Mouse (Mus musculus) cerebellum, adult 11-12 months (tissue): ENCODE measurements at regions not wholly inside any gene's neighbourhood (a gene's known extent, or its start where the extent isn't known, plus 50 kb on each side); places are given as distances from the start of the nearest gene placed in this dataset.

ENCODE experiments used
- DNase-seq: peaks from one replicate; pipeline ENCODE4 v3.0.0; 2022

- DNase-seq: no peak
Observed at GRCm38 (mm10) chr9:59232682-59233081, 58.7 kb upstream of the Adpgk start.

- DNase-seq: no peak
Observed at GRCm38 (mm10) chr9:59231947-59232346, 59.4 kb upstream of the Adpgk start.

- DNase-seq: no peak
Observed at GRCm38 (mm10) chr9:59231186-59231585, 60.2 kb upstream of the Adpgk start.

GRCm38 (mm10) chr9:59230161-59230560 is 61.2 kb upstream of the Adpgk start:
- DNase-seq: no peak

GRCm38 (mm10) chr9:59227948-59228347 is 63.4 kb upstream of the Adpgk start:
- DNase-seq: no peak

GRCm38 (mm10) chr9:59226361-59226760 is 65.0 kb upstream of the Adpgk start:
- DNase-seq: no peak

- no peak for DNase-seq
Observed at GRCm38 (mm10) chr9:59219277-59219676, 72.1 kb upstream of the Adpgk start.

- no peak for DNase-seq
Observed at GRCm38 (mm10) chr9:59202654-59203514, 88.5 kb upstream of the Adpgk start.

GRCm38 (mm10) chr9:59199495-59200196 is 91.7 kb upstream of the Adpgk start:
- DNase-seq: no peak

- no peak for DNase-seq
Observed at GRCm38 (mm10) chr9:59198221-59198875, 93.0 kb upstream of the Adpgk start.

- peak; percentile 72 for DNase-seq
Observed at GRCm38 (mm10) chr9:59197506-59197905, 93.9 kb upstream of the Adpgk start.

- DNase-seq: no peak
Observed at GRCm38 (mm10) chr9:59193971-59194370, 97.4 kb upstream of the Adpgk start.

- peak; percentile 67 for DNase-seq
Observed at GRCm38 (mm10) chr9:59189141-59189540, 102.2 kb upstream of the Adpgk start.

- DNase-seq: no peak
Observed at GRCm38 (mm10) chr9:59188411-59188810, 102.9 kb upstream of the Adpgk start.

- no peak for DNase-seq
Observed at GRCm38 (mm10) chr9:59186326-59186725, 105.0 kb upstream of the Adpgk start.

- DNase-seq: no peak
Observed at GRCm38 (mm10) chr9:59184089-59184488, 107.3 kb upstream of the Adpgk start.

- DNase-seq: no peak
Observed at GRCm38 (mm10) chr9:59182906-59183305, 108.5 kb upstream of the Adpgk start.

- DNase-seq: no peak
Observed at GRCm38 (mm10) chr9:59182490-59182889, 108.9 kb upstream of the Adpgk start.

GRCm38 (mm10) chr9:59171576-59171975 is 119.8 kb upstream of the Adpgk start:
- peak; percentile 10 for DNase-seq

- DNase-seq: no peak
Observed at GRCm38 (mm10) chr9:59163390-59163976, 127.2 kb upstream of the Neo1 start.

GRCm38 (mm10) chr9:59162954-59163353 is 126.7 kb upstream of the Neo1 start:
- DNase-seq: no peak

GRCm38 (mm10) chr9:59157663-59158062 is 121.4 kb upstream of the Neo1 start:
- no peak for DNase-seq

GRCm38 (mm10) chr9:59153945-59154344 is 117.7 kb upstream of the Neo1 start:
- no peak for DNase-seq
